Mouse (Mus musculus): Measurements from ENCODE around the gene Ubp1.

- TF ChIP-seq CTCF (IDR thresholded peaks at IDR 0.05; ENCODE audit: control insufficient read depth, insufficient read depth, insufficient read length) (no peak), USF1 (IDR thresholded peaks at IDR 0.05; ENCODE audit: low read depth) (no peak), MAX (IDR thresholded peaks at IDR 0.05) (no peak), MYOG (IDR thresholded peaks at IDR 0.05; ENCODE audit: control insufficient read depth, extremely low read depth, insufficient read length) (no peak), CEBPB (IDR thresholded peaks at IDR 0.05; ENCODE audit: low read depth) (no peak)
Observed at GRCm38 (mm10) chr9:113981099-113981880, 50.6 kb downstream of the Ubp1 start.
